Mouse (Mus musculus) neural tube, embryonic 13.5 days (tissue): ENCODE measurements around the gene Gm20830. TPM values are rescaled to one million over a fixed set of nuclear protein-coding genes. Genes with fewer than 3 reads are reported as not detected.
"Not testable (repeated sequence)": the region's sequence is repeated elsewhere in the genome, so short reads cannot be mapped to it uniquely, and the experiment has no call there.

Experiments used
- ATAC-seq: fragments of 200-750 bp; cut with Nextera tagmentation; 2 replicates; pipeline ENCODE4 v1.8.0; 2017; ENCODE audit warnings: low read depth, mild to moderate bottlenecking, moderate TSS enrichment, moderate library complexity
- H3K27ac ChIP-seq: fragments of 300-500 bp; sonication (generic); replicated peaks from 2 replicates; pipeline ENCODE4 v1.5.1; 2015; ENCODE audit warnings: moderate library complexity, mild to moderate bottlenecking, inconsistent platforms
- H3K27me3 ChIP-seq: fragments of 300-500 bp; sonication (generic); 2 replicates; pipeline ENCODE4 v1.6.1; 2015; ENCODE audit warnings: mild to moderate bottlenecking, inconsistent platforms
- H3K36me3 ChIP-seq: fragments of 300-500 bp; sonication (generic); 2 replicates; pipeline ENCODE4 v1.6.1; 2015; ENCODE audit warnings: mild to moderate bottlenecking, inconsistent platforms
- H3K4me1 ChIP-seq: fragments of 300-500 bp; sonication (generic); replicated peaks from 2 replicates; pipeline ENCODE4 v1.6.1; 2015; ENCODE audit warnings: inconsistent platforms
- H3K4me2 ChIP-seq: fragments of 300-500 bp; sonication (generic); 2 replicates; pipeline ENCODE4 v1.6.1; 2015; ENCODE audit warnings: inconsistent platforms, mild to moderate bottlenecking, moderate library complexity
- H3K4me3 ChIP-seq: fragments of 300-500 bp; sonication (generic); 2 replicates; pipeline ENCODE4 v1.5.1; 2015; ENCODE audit warnings: mild to moderate bottlenecking, inconsistent platforms
- H3K9ac ChIP-seq: fragments of 300-500 bp; sonication (generic); 2 replicates; pipeline ENCODE4 v1.6.1; 2015; ENCODE audit warnings: moderate library complexity, mild to moderate bottlenecking, inconsistent platforms
- H3K9me3 ChIP-seq: fragments of 300-500 bp; sonication (generic); 2 replicates; pipeline ENCODE4 v1.6.1; 2016; ENCODE audit warnings: inconsistent platforms
- WGBS: fragments of 180-500 bp; shearing (Covaris S2); methylation state at CpG from one replicate; pipeline ENCODE4 v1.1.7; 2015; 5-methylcytosine and 5-hydroxymethylcytosine counted together
- polyA plus RNA-seq: library from polyadenylated mRNA; unstranded; fragments of >200 nt; fragmentation: Nextera tagmentation; extraction: Ambion mirVana; gene quantifications from 2 replicates; pipeline ENCODE4 v1.2.1, GENCODE M21; 2015

Gene Gm20830
- not detected in 2 replicates for polyA plus RNA-seq

DNA sequence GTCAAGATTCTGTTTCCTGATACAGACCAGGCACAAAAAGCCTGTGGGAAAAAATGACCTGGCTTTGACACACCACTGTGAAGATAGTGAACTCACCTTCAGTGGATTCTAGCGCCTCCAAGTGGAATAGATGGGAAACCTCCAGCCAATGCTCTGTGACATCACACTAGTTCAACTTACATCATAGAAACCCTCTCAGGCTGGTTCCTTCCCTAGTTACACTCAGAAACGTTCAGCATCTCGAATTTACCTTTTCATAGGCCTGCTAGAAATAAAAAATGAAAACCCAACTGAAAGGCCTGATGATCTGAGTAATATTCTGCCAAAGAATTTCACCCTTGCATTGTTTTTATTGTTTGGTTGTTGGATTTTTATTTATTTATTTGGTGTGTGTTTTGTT is at the start of gene Gm20830:
Gm20830 (minus strand) TSS at position 101 of the 400 bp plus-strand sequence.
- H3K36me3 ChIP-seq, H3K4me1 ChIP-seq, H3K27ac ChIP-seq, ATAC-seq, H3K27me3 ChIP-seq, H3K4me3 ChIP-seq, H3K9me3 ChIP-seq, H3K9ac ChIP-seq, H3K4me2 ChIP-seq: not testable (repeated sequence)
- WGBS: 47% methylated on average over 3 of the region's 3 CpGs

Other genes starting within 250 kb of the Gm20830 start
- not detected in 2 replicates for gene Gm21719, start 235.4 kb downstream of the Gm20830 start, polyA plus RNA-seq